Mouse (Mus musculus) embryonic facial prominence, embryonic 14.5 days (tissue): ENCODE measurements at regions not wholly inside any gene's neighbourhood (a gene's known extent, or its start where the extent isn't known, plus 50 kb on each side); places are given as distances from the start of the nearest gene placed in this dataset.

Experiments used
- ATAC-seq: fragments of 200-750 bp; cut with Nextera tagmentation; 2 replicates; pipeline ENCODE4 v1.8.0; 2017; ENCODE audit warnings: low read depth, moderate number of reproducible peaks, moderate TSS enrichment
- DNase-seq: peaks from one replicate; pipeline ENCODE4 v3.0.0-alpha.2; 2015; ENCODE audit warnings: low spot score
- H3K27ac ChIP-seq: fragments of 300-500 bp; sonication (generic); replicated peaks from 2 replicates; pipeline ENCODE4 v1.5.1; 2014; ENCODE audit warnings: low read depth, mild to moderate bottlenecking, low read length, moderate library complexity
- H3K27me3 ChIP-seq: fragments of 300-500 bp; sonication (generic); replicated peaks from 2 replicates; pipeline ENCODE4 v1.6.1; 2014; ENCODE audit warnings: low read length; ENCODE audit not compliant: control insufficient read depth, insufficient read depth
- H3K36me3 ChIP-seq: fragments of 300-500 bp; sonication (generic); 2 replicates; pipeline ENCODE4 v1.6.1; 2014; ENCODE audit warnings: low read length, mixed read lengths; ENCODE audit not compliant: control insufficient read depth, insufficient read depth
- H3K4me1 ChIP-seq: fragments of 300-500 bp; sonication (generic); 2 replicates; pipeline ENCODE4 v1.6.1; 2014; ENCODE audit warnings: antibody characterized with exemption, low read length; ENCODE audit not compliant: control insufficient read depth, insufficient read depth
- H3K4me2 ChIP-seq: fragments of 300-500 bp; sonication (generic); 2 replicates; pipeline ENCODE4 v1.6.1; 2014; ENCODE audit warnings: low read depth, mild to moderate bottlenecking, low read length, moderate library complexity, mixed read lengths
- H3K4me3 ChIP-seq: fragments of 300-500 bp; sonication (generic); 2 replicates; pipeline ENCODE4 v1.5.1; 2014; ENCODE audit warnings: low read depth, mild to moderate bottlenecking, low read length
- H3K9ac ChIP-seq: fragments of 300-500 bp; sonication (generic); 2 replicates; pipeline ENCODE4 v1.6.1; 2014; ENCODE audit warnings: low read depth, mild to moderate bottlenecking, low read length, moderate library complexity, mixed read lengths
- H3K9me3 ChIP-seq: fragments of 300-500 bp; sonication (generic); 2 replicates; pipeline ENCODE4 v1.6.1; 2016; ENCODE audit warnings: low read length; ENCODE audit not compliant: control insufficient read depth
- WGBS: fragments of 180-500 bp; shearing (Covaris S2); extraction: QIAGEN DNeasy Blood & Tissue Kit; methylation state at CpG from one replicate; pipeline ENCODE4 v1.1.7; 2014; 5-methylcytosine and 5-hydroxymethylcytosine counted together

- no peak overlapping the region for H3K4me3 ChIP-seq
- ATAC-seq, result no peak
- H3K9me3 ChIP-seq, result no peaks in the 10 kb centered on the region
- no peaks in the 10 kb centered on the region for H3K4me1 ChIP-seq
- H3K27me3 ChIP-seq, result no peaks in the 10 kb centered on the region
- H3K27ac ChIP-seq, result no peak overlapping the region
- no peaks in the 10 kb centered on the region for H3K36me3 ChIP-seq
- no peak for DNase-seq
- WGBS, result 90% methylated on average over 1 of the region's 1 CpGs
- no peak overlapping the region for H3K9ac ChIP-seq
- H3K4me2 ChIP-seq, result no peak overlapping the region
Measured at GRCm38 (mm10) chr3:124018618-124019017, 302.0 kb upstream of the Tram1l1 start.

GRCm38 (mm10) chr3:124026188-124026587 is 294.5 kb upstream of the Tram1l1 start:
- Histone ChIP-seq H3K9ac (no peak overlapping the region), H3K27ac (no peak overlapping the region), H3K4me2 (no peak overlapping the region), H3K27me3 (no peaks in the 10 kb centered on the region), H3K4me3 (no peak overlapping the region), H3K9me3 (no peaks in the 10 kb centered on the region), H3K36me3 (no peaks in the 10 kb centered on the region), H3K4me1 (no peaks in the 10 kb centered on the region)
- 74% methylated on average over 4 of the region's 4 CpGs for WGBS
- no peak for ATAC-seq
- DNase-seq, result no peak

- WGBS, result 65% methylated on average over 3 of the region's 3 CpGs
- Histone ChIP-seq H3K9me3 (no peaks in the 10 kb centered on the region), H3K27ac (no peak overlapping the region), H3K27me3 (no peaks in the 10 kb centered on the region), H3K9ac (no peak overlapping the region), H3K4me2 (no peak overlapping the region), H3K4me3 (no peak overlapping the region), H3K36me3 (no peaks in the 10 kb centered on the region), H3K4me1 (no peaks in the 10 kb centered on the region)
- no peak for ATAC-seq
- no peak for DNase-seq
Measured at GRCm38 (mm10) chr3:124067061-124067460, 253.6 kb upstream of the Tram1l1 start.

- H3K9ac ChIP-seq, result no peak overlapping the region
- DNase-seq, result no peak
- no peaks in the 10 kb centered on the region for H3K9me3 ChIP-seq
- no peak overlapping the region for H3K27ac ChIP-seq
- no peak for ATAC-seq
- H3K4me1 ChIP-seq, result no peaks in the 10 kb centered on the region
- H3K4me3 ChIP-seq, result no peak overlapping the region
- H3K27me3 ChIP-seq, result no peaks in the 10 kb centered on the region
- WGBS, result 78% methylated on average over 2 of the region's 2 CpGs
- no peak overlapping the region for H3K4me2 ChIP-seq
- H3K36me3 ChIP-seq, result no peaks in the 10 kb centered on the region
Measured at GRCm38 (mm10) chr3:124067538-124067937, 253.1 kb upstream of the Tram1l1 start.

- Histone ChIP-seq H3K9ac (no peak overlapping the region), H3K27me3 (no peaks in the 10 kb centered on the region), H3K4me1 (no peaks in the 10 kb centered on the region), H3K9me3 (no peaks in the 10 kb centered on the region), H3K4me2 (no peak overlapping the region), H3K36me3 (no peaks in the 10 kb centered on the region), H3K27ac (no peak overlapping the region), H3K4me3 (no peak overlapping the region)
- peak; percentile 12 for DNase-seq
- ATAC-seq, result no peak
- WGBS, result 65% methylated on average over 1 of the region's 1 CpGs
Measured at GRCm38 (mm10) chr3:124067971-124068370, 252.7 kb upstream of the Tram1l1 start.

GRCm38 (mm10) chr3:124069182-124069581 is 251.5 kb upstream of the Tram1l1 start:
- H3K4me3 ChIP-seq, result no peak overlapping the region

GRCm38 (mm10) chr3:124075974-124076606 is 244.6 kb upstream of the Tram1l1 start:
- DNase-seq (peak; percentile 40), ATAC-seq (no peak)
- H3K4me2 ChIP-seq, result no peak overlapping the region
- H3K4me3 ChIP-seq, result no peak overlapping the region
- H3K9me3 ChIP-seq, result no peaks in the 10 kb centered on the region
- H3K27me3 ChIP-seq, result no peaks in the 10 kb centered on the region
- no peaks in the 10 kb centered on the region for H3K36me3 ChIP-seq
- no peak overlapping the region for H3K9ac ChIP-seq
- no peak overlapping the region for H3K27ac ChIP-seq
- no peaks in the 10 kb centered on the region for H3K4me1 ChIP-seq
- 56% methylated on average over 6 of the region's 6 CpGs for WGBS

More at GRCm38 (mm10) chr3:124069182-124069581, 251.5 kb upstream of the Tram1l1 start:
- Histone ChIP-seq H3K27me3 (no peaks in the 10 kb centered on the region), H3K9me3 (no peaks in the 10 kb centered on the region), H3K27ac (no peak overlapping the region), H3K9ac (no peak overlapping the region), H3K36me3 (no peaks in the 10 kb centered on the region), H3K4me1 (no peaks in the 10 kb centered on the region), H3K4me2 (no peak overlapping the region)
- WGBS, result 83% methylated on average over 1 of the region's 1 CpGs
- DNase-seq (no peak), ATAC-seq (no peak)

GRCm38 (mm10) chr3:124092404-124093121 is 228.1 kb upstream of the Tram1l1 start:
- H3K9me3 ChIP-seq, result no peaks in the 10 kb centered on the region
- no peak overlapping the region for H3K27ac ChIP-seq
- 63% methylated on average over 9 of the region's 9 CpGs for WGBS
- ATAC-seq (no peak), DNase-seq (no peak)
- no peak overlapping the region for H3K4me3 ChIP-seq
- H3K4me2 ChIP-seq, result no peak overlapping the region
- H3K9ac ChIP-seq, result no peak overlapping the region
- H3K27me3 ChIP-seq, result no peaks in the 10 kb centered on the region
- H3K36me3 ChIP-seq, result no peaks in the 10 kb centered on the region
- 0 out of 2 replicates have a peak, but pooled peaks cover 3% of the 10 kb centered on the region for H3K4me1 ChIP-seq

GRCm38 (mm10) chr3:124113995-124114394 is 206.7 kb upstream of the Tram1l1 start:
- Histone ChIP-seq H3K9ac (no peak overlapping the region), H3K27ac (no peak overlapping the region), H3K4me2 (no peak overlapping the region), H3K4me3 (no peak overlapping the region), H3K36me3 (no peaks in the 10 kb centered on the region), H3K4me1 (no peaks in the 10 kb centered on the region), H3K27me3 (no peaks in the 10 kb centered on the region), H3K9me3 (no peaks in the 10 kb centered on the region)
- ATAC-seq, result no peak
- 64% methylated on average over 1 of the region's 1 CpGs for WGBS
- no peak for DNase-seq
